Mouse (Mus musculus) kidney, adult 2 months (tissue): ENCODE results near the gene Chrm3.

ENCODE experiments used
- CTCF ChIP-seq: fragments of 200-500 bp; conservative IDR thresholded peaks from 2 replicates; pipeline ENCODE4 v1.5.1; 2011; ENCODE audit warnings: low read depth, mild to moderate bottlenecking, control low read depth, low read length, moderate library complexity, mixed read lengths; ENCODE audit not compliant: insufficient read depth, insufficient read length
- POLR2A ChIP-seq: fragments of 200-500 bp; IDR thresholded peaks from one replicate; pipeline ENCODE4 v1.6.1; 2011; ENCODE audit warnings: low read depth, low read length, control low read depth

GRCm38 (mm10) chr13:9878596-9879010 is 482.0 kb downstream of the Chrm3 start:
- TF ChIP-seq CTCF: no peak
- TF ChIP-seq POLR2A: no peak
